Mouse (Mus musculus) v-Abl transformed pro-B cells (cell line): ENCODE results near the gene Fstl3.
"Not testable (repeated sequence)": the region's sequence is repeated elsewhere in the genome, so short reads cannot be mapped to it uniquely, and the experiment has no call there.

Experiments
- in situ Hi-C, 2 experiments: fragments of 400-800 bp; cut with MboI; formaldehyde crosslinking; loops; one replicate each; pipeline ENCODE4 v1.15.1; 2025; ENCODE audit not compliant: unreplicated experiment in 2 of 2

Gene Fstl3

DNA sequence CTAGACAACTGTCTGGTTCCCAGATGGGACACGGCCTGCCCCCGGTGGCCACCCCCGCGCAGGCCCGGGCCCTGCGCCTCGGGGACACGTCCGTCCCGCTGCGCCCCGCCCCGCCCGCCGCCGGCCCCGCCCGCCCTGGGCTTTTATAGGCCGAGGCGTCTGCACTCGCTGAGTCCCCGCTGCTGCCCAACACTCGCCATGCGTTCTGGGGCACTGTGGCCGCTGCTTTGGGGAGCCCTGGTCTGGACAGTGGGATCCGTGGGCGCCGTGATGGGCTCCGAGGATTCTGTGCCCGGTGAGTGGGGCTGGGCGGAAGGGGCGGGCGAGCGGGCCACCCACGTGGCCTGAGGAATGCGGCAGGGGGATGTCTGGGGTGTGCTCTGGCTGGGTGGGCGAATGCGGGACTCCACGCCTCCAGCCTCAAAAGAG, at the start of gene Fstl3:
TSS of gene Fstl3 (plus strand) at position 170 of the 429 bp plus-strand sequence.
- in situ Hi-C loops = loop anchor here in 1 of 2 experiments (5.0 kb wide), 1 partner anchor 35 kb away; no protein-coding TSS in a partner anchor

DNA sequence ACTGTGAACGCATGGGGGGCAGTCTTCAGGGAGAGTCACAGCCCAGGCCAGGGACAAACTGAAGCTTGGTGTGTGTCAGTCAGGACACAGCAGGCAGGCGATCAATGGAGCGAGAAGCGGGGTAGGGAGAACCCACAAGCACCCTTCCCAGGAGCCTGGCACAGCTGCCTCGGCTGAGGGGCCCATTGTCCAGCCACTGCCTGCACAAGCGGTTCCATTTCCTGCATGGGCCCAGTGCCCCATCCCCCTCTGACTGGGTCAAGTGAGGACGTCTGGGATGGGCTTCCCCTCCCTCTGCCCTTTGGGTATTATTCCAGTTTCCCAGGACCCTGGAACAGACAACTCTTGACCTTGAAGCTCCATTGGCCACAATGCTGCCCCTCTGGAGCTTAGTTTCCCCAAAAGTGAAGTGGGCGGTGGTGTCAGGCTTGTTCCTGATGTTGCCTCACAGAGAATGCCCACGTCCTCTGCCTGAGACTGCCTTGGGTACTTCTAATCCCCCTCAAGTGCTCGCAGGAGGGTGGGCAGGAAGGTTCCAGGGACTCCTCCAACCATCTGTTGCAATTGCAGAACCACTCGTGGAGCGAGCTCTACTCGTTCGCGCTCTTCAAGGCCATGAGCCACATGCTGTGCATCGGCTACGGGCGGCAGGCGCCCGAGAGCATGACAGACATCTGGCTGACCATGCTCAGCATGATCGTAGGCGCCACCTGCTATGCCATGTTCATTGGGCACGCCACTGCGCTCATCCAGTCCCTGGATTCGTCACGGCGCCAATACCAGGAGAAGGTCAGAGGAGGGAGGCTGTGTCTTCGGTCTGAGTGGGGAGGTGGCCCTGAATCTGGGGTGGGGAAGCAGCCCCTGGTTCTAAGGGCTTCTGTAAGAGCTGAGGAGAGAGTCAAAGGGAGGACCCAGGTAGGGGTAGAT, 48.5 kb upstream of the Fstl3 start:
- in situ Hi-C loops = no loop called here

DNA sequence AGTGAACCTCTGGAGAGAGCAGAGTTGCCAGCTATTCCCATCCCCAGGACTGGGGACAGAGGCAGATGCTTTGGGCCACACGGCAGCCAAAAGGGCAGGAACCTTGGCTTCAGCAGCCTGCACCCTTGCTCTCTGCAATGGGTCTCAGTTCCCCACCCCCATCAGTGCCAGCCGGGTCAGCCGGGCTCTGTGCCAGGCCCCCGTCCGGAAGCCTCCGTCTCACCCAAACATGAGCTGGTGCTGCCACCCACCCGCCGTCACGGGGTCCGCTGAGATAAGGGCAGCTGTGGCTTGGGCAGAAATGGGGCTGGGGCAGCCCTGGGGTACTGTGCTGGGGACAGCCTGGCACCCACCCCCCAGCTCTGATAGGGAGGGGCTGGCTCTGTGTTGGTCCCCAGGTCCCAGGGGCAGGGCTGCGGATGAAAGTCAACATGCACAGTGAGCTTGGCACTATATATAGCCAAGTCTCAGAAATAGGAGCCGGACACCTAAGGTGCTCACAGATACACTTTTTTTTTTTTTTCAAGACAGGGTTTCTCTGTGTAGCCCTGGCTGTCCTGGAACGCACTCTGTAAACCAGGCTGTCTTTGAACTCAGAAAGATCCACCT, 47.6 kb upstream of the Fstl3 start:
- in situ Hi-C loops = no loop called here

DNA sequence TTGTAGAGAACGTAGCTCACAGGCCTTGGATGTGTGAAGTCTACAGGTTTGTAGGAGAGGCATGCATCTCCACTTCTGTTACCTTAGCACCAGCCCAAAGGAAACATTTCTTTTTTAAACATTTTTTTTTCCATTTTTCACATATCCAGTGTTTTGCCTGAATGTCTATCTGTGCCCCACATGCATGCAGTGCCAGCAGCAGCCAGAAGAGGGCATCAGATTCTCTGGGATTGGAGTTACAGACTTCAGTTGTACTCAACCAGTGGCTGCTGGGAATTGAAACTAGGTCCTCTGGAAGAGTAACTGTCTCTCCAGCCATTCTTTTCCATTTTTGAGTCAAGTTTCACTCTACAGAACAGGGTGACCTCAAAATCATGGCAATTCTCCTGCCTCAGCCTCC, 44.6 kb upstream of the Fstl3 start:
- in situ Hi-C loops = loop anchor here in 1 of 2 experiments (5.0 kb wide), 1 partner anchor 85 kb away; no protein-coding TSS in a partner anchor

DNA sequence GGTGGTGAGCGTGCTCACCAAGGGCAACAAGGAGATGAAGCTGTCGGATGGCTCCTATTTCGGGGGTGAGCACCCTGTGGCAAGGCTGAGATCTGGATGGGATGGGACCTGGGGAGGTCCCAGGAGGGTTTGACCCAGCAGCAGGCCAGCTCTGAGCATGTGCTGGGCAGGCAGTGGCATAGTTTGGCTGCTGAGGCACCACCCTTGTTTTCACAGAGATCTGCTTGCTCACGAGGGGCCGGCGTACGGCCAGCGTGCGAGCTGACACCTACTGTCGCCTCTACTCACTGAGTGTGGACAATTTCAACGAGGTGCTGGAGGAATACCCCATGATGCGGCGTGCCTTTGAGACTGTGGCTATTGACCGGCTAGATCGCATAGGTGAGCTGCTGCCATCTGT, 43.2 kb upstream of the Fstl3 start:
- in situ Hi-C loops = loop anchor here in 1 of 2 experiments (5.0 kb wide), 1 partner anchor 83 kb away; no protein-coding TSS in a partner anchor

DNA sequence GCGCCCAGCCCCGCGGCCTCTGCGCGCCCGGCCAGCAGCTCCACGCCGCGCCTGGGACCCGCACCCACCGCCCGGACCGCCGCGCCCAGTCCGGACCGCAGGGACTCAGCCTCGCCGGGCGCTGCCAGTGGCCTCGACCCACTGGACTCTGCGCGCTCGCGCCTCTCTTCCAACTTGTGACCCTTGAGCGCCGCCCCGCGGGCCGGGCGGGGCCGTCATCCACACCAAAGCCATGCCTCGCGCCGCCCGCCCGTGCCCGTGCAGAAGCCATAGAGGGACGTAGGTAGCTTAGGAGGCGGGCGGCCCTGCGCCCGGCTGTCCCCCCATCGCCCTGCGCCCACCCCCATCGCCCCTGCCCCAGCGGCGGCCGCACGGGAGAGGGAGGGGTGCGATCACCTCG, 41.7 kb upstream of the Fstl3 start:
- in situ Hi-C loops = no loop called here

DNA sequence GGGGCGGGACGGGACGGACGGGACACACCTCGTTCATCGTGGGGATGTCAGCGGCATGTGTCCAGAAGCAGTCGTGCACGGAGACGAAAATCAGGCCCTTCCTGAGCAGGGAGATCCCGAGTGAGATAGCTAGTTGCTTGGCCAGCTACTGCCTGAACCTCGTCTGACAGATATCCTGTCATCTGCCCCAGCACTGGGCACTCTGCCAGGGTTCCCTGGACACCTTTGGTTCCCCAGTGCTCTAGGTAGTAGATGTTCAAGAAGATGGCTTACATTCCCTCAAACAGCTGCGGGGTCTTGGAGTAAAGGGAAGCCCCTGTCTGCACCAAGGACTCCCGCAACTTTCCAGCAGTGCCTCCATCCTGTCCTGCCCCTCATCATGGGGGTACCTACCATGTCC, 40.4 kb upstream of the Fstl3 start:
- in situ Hi-C loops = no loop called here

DNA sequence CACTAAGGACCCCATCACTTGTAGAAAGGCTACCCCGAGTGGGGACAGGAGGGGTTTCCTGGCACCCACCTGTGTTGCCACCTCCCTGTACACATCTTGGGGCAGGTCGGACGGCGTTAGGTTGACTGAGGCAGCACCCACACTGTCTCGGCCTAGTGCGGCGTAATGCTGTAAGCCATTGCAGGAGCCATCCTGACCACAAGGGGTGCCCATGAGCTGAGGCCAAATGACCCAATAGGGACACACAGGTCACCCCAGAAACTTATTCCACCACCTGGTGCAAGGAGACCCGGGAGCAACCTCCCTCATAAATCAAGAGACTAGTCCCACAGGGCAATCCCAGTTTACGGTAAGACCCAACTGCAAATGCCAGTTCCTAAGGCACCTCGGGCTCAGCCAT, 38.8 kb upstream of the Fstl3 start:
- in situ Hi-C loops = no loop called here

DNA sequence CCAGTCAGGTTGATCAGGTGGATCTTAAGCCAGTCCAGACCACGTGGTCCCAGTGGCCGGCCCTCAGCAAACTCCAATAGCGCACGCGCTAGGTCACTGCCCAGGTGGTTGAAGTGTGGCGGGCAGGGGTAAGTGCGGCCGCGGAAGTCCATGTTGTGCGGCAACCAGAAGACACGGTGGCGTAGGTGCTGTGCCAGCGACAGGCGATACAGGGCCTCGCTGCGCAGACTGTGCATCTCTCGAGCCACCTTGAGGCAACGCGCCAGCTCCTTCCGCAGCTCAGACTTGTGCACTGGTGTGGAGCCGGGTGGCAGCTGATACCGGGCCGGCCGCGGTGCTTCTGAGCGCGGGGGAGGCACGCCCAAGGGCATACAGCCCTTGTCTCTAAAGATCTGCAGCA, 37.8 kb upstream of the Fstl3 start:
- in situ Hi-C loops = no loop called here

DNA sequence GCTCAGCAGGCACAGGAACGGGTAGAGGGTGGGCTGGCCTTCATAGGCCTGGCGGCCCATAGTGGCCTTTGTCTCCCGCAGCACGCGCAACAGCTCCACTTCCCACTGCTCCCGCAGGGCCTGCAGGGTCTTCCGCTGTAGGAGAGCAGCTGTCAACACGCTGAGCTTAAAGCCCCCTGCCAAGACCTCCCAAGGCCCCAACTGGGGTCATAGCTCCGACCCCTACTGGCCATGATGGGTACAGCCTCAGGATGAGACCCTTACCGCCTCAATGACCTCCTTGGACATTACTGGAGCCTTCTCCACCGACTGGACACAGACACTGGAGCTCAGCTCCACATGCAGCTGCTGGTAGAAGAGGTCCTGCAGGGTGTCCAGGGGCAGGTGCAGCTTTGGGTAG, 36.2 kb upstream of the Fstl3 start:
- in situ Hi-C loops = no loop called here

DNA sequence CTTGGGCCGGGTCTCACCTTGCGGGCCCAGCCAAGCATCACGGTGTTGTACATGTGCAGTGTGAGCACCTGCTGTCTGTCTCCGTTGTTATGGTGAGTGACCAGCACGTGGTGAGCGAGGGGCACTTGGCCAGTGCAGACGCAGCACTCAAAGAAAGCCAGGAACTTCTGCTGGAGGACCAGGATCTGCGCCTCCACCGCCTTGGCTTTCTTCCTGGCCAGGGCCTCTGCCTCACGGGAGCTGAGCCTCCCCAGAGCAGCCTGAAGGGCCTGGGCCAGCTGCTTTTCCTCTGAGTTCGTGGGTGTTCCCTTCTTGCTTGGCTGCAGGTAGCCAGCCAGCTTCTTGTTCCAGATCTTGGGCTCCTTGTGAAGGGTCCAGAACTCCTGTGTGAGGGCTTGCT, 33.9 kb upstream of the Fstl3 start:
- in situ Hi-C loops = no loop called here

DNA sequence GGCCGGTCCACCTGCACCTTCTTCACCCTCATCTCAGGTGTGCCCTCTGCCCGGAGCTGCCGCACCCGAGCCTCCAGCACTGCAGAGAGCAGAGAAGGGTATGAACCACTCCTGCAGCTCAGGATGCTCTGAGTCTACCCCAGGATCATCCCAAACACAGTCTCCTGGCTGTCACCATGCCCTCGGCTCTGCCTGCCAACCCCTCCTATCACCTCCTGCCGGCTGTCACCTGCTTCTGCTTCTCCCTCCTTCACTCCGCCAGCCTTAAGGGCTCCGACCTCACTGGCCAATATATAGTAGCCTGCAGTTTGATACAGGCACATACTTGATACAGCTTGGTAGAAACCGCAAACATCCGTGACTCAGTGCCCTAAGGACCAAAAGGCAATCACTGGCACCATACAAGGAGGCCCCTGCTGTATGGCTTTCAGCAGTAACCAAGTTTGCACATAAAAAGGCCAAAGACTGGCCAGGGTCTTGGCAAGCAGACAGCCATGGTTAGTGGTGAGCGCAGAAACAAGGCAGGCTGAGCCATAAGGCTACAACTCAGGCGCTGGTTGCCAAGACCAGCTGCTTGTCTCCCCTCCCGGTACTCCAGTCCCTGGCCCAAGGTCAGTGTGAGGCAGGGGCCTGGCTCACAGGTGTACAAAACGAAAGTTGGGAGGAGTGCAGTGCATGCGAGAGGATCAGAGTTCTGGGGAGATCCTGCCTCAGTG, 33.3 kb upstream of the Fstl3 start:
- in situ Hi-C loops = no loop called here

DNA sequence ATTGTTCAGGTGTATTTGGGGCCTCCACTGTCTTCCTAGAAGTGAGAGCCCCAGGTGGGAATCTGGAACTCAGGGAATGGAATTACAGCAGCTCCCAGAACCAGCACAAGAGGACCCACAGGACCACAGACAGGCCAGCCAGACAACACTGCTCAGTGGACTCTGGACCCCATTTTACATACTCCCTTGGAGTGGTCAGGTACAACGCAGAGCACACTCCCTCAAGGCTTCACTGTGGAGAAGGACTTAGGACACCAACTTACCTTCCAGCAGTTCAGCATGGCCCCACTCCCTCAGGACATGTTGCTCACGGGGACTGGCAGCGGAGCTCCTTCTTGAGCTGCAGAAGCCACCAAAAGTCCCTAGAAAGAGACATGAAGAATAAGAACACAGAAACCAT, 31.7 kb upstream of the Fstl3 start:
- in situ Hi-C loops = no loop called here

DNA sequence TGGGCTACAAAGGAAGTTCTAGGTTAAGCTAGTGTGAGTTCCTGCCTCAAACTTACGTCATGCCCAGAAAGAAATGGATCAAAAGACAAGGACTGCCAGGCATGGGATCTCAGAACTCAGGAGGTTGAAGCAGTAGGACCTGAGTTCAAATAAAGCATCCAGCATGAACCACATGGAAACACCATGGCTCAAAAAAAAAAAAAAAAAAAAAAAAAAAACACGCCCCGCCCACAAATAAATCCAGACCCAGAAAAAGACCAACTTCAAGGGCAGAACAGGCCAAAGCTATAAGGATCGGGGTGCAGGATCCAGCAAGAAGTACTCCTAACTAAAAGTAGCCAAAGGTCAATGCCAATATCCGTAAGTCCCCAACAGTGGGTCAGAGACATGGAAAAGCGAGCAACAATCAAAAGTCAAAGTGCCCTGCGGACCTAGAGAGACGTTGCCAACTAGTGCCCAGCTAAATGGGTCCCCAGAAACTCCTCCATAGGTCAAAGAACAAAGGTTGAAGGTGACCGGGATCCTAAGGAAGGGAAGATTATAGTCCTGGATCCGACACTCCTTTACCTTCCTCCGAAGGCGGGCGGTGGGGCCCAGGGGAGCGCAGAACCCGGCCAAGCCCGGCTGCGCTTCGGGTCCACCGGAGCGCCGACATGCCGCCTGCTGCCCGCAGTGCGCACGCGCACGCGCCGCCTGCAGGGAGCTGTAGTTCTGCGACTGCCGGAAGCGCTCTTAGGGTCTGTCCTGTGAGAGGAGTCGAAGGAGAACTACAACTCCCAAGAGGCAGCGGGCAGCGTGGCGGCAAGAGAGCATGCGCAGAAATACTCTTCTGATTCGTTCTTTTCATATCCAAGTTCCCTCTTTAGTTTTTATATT, 30.9 kb upstream of the Fstl3 start, which contains the start of gene Polrmt:
TSS of gene Polrmt (minus strand) at position 684 of the 876 bp plus-strand sequence.
- in situ Hi-C loops = no loop called here

DNA sequence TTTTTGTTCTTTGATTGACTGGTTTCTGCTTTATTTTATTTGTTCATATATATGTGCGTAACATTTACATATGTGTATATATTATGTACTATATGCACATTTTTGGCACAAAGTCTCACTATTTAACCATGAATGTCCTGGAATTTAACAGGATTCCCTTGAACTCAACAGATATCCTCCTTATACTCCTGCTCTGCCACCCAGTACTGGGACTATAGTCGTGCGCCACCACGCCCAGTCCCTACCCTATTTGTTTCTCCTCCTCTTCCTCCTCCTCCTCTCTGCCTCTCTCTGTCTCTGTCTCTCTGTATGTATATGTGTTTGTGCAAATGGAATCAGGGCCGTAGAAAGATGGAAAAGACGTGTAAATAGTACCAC, 30.3 kb upstream of the Fstl3 start:
- in situ Hi-C loops = no loop called here

DNA sequence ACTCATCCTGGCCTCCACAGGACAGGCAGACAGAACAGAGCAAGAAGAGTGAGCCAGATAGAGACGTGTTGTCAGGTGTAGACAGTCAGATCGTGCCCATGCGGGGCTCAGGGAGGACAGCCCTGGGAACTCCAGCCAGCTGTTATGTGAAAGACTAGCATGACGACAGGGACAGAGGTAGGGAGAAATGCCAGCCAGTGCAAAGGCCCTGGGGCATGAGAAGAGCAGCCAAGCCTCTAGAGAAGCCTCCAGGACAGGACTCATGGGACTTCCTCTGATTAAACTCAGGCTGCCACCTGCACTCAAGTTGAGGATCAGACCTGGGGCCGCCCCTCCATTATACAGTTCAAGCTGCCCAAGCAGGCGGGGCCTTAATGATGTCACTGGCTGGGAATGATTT, 28.6 kb upstream of the Fstl3 start:
- in situ Hi-C loops = no loop called here

DNA sequence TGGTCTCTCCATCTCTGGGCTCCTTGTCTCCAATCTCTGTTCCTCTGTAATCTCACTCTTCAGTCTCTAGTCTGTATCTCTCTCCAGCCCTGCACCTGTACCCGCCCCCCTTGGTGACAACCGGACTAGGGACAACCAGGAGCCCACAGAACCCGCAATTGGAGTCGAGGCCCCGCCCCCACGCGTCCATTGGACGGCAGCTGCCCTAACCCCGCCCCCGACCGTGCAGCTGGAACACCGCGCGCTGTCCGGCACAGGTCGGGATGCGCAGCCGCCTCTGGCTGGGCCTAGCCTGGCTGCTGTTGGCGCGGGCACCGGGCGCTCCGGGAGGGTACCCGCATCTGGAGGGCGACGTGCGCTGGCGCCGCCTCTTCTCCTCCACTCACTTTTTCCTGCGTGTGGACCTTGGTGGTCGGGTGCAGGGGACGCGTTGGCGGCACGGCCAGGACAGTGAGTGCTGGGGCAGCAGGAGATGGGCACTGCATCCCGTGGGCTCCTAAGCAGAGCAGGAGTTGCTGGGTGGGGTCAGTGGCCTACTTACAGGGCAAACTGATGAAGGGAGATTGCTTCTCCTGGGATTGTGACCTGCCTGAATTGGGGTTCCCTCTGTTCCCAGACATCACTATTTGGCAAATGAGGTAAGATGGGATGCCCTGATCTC, 22.1 kb upstream of the Fstl3 start, which contains the start of gene Fgf22:
TSS of gene Fgf22 (plus strand) at position 221 of the 661 bp plus-strand sequence.
- in situ Hi-C loops = no loop called here

DNA sequence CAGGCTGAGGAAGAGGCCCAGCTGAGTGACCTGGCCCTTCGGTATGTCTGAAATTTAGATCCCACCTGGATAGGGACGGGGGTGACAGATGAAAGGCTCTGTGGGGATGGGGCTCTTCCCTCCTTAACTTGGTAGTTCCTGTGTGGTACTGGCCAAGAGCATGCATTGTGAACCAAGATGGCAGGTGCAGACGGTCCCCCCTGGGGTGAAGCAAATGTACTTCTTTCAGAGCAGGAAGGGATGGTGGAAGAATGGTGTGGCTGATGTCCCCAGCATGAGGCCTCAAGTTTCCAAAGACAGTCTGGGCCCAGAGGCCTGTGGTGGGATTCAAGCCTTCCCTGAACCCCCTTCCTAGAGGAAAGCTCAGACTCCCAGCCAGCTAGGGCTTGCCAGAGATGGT, 21.2 kb upstream of the Fstl3 start:
- in situ Hi-C loops = no loop called here

DNA sequence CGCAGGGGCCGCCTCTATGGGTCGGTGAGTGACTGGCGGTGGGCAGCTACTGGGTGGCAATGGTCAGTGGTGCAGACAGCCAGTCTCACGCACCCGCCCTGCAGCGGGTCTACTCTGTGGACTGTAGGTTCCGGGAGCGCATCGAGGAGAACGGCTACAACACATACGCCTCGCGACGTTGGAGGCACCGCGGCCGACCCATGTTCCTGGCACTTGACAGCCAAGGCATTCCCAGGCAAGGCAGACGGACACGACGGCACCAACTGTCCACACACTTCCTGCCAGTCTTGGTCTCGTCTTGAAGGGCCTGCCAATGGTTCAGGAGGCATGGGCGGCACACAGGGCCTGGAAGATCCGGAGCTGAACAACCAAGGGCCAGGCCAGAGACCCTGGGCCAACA, 20.4 kb upstream of the Fstl3 start:
- in situ Hi-C loops = no loop called here

DNA sequence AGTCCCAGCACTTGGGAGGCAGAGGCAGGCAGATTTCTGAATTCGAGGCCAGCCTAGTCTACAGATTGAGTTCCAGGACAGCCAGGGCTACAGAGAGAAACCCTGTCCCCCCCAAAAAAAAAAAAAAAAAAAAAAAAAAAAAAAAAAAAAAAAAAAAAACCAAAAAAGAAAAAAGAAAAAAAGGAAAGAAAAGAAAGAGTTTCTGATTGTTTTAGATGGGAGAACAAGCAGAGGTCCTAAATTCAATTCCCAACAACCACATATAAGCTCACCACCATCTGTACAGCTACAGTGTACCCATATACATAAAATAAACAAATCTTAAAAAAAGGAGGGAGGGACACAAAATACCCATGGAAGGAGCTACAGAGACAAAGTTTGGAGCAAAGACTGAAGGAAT, 17.4 kb upstream of the Fstl3 start:
- in situ Hi-C loops = not testable (repeated sequence)
